Mouse (Mus musculus) neural tube, embryonic 13.5 days (tissue): ENCODE results near the gene Fam160a1. TPM values are rescaled to one million over a fixed set of nuclear protein-coding genes. Genes with fewer than 3 reads are reported as not detected.

Experiments
- ATAC-seq: fragments of 200-750 bp; cut with Nextera tagmentation; 2 replicates; pipeline ENCODE4 v1.8.0; 2017; ENCODE audit warnings: low read depth, mild to moderate bottlenecking, moderate TSS enrichment, moderate library complexity
- H3K27ac ChIP-seq: fragments of 300-500 bp; sonication (generic); replicated peaks from 2 replicates; pipeline ENCODE4 v1.5.1; 2015; ENCODE audit warnings: moderate library complexity, mild to moderate bottlenecking, inconsistent platforms
- H3K27me3 ChIP-seq: fragments of 300-500 bp; sonication (generic); 2 replicates; pipeline ENCODE4 v1.6.1; 2015; ENCODE audit warnings: mild to moderate bottlenecking, inconsistent platforms
- H3K36me3 ChIP-seq: fragments of 300-500 bp; sonication (generic); 2 replicates; pipeline ENCODE4 v1.6.1; 2015; ENCODE audit warnings: mild to moderate bottlenecking, inconsistent platforms
- H3K4me1 ChIP-seq: fragments of 300-500 bp; sonication (generic); replicated peaks from 2 replicates; pipeline ENCODE4 v1.6.1; 2015; ENCODE audit warnings: inconsistent platforms
- H3K4me2 ChIP-seq: fragments of 300-500 bp; sonication (generic); 2 replicates; pipeline ENCODE4 v1.6.1; 2015; ENCODE audit warnings: inconsistent platforms, mild to moderate bottlenecking, moderate library complexity
- H3K4me3 ChIP-seq: fragments of 300-500 bp; sonication (generic); 2 replicates; pipeline ENCODE4 v1.5.1; 2015; ENCODE audit warnings: mild to moderate bottlenecking, inconsistent platforms
- H3K9ac ChIP-seq: fragments of 300-500 bp; sonication (generic); 2 replicates; pipeline ENCODE4 v1.6.1; 2015; ENCODE audit warnings: moderate library complexity, mild to moderate bottlenecking, inconsistent platforms
- H3K9me3 ChIP-seq: fragments of 300-500 bp; sonication (generic); 2 replicates; pipeline ENCODE4 v1.6.1; 2016; ENCODE audit warnings: inconsistent platforms
- WGBS: fragments of 180-500 bp; shearing (Covaris S2); methylation state at CpG from one replicate; pipeline ENCODE4 v1.1.7; 2015; 5-methylcytosine and 5-hydroxymethylcytosine counted together
- polyA plus RNA-seq: library from polyadenylated mRNA; unstranded; fragments of >200 nt; fragmentation: Nextera tagmentation; extraction: Ambion mirVana; gene quantifications from 2 replicates; pipeline ENCODE4 v1.2.1, GENCODE M21; 2015

Fam160a1 gene
- polyA plus RNA-seq, 1 experiment from 2014 or later, result 0.21 TPM

DNA sequence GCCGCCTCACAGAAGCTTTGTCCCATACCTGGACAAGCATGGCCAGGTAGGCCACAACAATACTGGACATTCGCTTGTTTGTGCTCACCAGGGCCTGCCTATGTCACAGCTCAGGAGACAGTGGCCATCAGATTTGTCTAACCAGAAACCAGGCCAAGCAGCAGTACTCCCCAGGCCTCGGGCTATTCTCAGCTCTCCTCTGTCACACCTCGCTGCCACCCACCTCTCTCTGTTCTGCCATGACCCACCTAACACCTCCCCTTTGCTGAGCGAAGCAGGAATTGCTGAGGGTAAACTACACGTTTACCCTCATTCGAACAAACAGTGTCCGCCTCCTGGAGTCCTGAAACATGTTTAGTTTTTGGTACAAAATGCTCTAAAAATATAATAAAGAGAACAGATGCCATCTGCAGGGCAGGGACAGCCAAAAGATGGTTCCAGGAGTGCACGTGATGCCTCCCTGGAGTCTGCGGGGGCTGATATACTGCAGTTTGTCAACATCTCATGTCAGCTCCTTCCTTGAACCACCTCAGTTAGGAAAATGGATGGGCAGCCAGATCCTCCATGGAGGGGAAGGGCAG, 152.4 kb downstream of the Fam160a1 start:
- WGBS, result 83% methylated on average over 10 of the region's 10 CpGs
- no peak for ATAC-seq

DNA sequence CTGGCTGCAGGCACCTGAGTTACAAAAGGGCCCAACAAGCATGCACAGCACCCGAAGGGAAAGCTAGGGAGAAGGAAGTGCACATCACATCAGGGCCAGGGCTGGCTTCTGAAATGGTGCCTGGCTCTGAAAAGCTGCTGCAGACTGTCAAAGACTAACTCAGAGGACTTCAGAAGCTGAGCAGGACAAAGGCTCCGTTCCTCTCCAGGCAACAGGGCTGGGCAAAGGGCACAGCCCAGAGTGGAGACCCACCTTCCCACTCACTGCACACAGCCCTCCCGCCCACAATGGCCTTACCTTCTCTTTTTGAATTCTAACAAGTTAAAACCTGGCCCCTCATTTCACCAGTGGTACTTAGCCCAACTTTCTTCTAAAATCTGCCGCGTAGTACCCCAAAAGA, 153.3 kb downstream of the Fam160a1 start:
- H3K27ac ChIP-seq, result no peak overlapping the region

More for the DNA sequence above, 152.4 kb downstream of the Fam160a1 start:
- H3K9ac ChIP-seq, result no peak overlapping the region
- H3K4me3 ChIP-seq, result no peak overlapping the region
- H3K36me3 ChIP-seq, result no peaks in the 10 kb centered on the region
- no peaks in the 10 kb centered on the region for H3K9me3 ChIP-seq
- no peaks in the 10 kb centered on the region for H3K27me3 ChIP-seq
- H3K4me1 ChIP-seq, result peaks cover 8% of the 10 kb centered on the region
- no peak overlapping the region for H3K27ac ChIP-seq
- H3K4me2 ChIP-seq, result no peak overlapping the region

DNA sequence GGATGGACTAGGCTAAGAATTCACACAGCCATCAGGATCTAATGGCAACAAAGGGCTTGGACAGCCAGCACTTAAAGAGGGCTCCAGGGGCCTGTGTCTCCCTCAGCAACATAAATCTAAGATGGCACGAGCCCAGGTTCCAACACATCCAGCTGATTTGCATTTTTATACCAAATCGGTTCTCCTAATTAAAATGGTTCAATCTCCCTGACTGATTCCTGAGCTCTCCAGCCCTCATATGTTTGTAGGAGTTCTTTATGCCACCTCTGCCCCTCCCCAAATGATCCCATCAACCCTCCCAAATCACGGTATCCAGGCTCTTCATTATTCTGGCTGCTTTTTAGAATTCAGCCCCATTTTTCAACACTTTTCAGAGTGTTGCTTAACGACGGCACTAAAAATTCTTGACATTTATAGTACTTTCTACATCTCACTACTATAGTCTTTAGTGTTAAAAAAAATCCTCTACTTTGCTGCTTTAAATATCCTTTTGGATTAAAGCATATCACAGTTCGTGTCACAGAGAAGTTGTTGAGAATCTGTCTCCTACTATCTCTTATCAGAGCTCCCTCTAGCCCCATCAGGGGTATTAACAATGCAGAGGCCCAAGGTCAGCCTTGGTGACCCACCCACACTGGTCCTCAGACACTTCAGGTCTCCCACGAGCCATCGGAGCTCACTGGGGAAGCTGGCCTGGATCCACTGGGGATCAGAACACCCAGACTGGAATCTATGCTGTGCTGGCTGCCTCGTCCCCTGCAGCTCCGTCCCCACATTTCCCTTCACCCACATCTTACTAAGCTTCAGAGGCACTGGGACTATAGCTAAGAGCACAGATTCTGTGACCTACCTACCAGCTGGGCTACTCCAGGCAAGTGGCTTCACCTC, 154.9 kb downstream of the Fam160a1 start:
- 57% methylated on average over 10 of the region's 10 CpGs for WGBS
- H3K27ac ChIP-seq, result peak overlapping the region; percentile 49; the same call in 1 of the 2 replicates
- H3K4me1 ChIP-seq, result peaks cover 8% of the 10 kb centered on the region
- ATAC-seq, result no peak; the same call in 1 of the 2 replicates
- H3K27me3 ChIP-seq, result no peaks in the 10 kb centered on the region
- no peaks in the 10 kb centered on the region for H3K9me3 ChIP-seq
- H3K36me3 ChIP-seq, result no peaks in the 10 kb centered on the region
- H3K4me2 ChIP-seq, result no peak overlapping the region
- no peak overlapping the region for H3K9ac ChIP-seq
- H3K4me3 ChIP-seq, result no peak overlapping the region

More for the DNA sequence above, 153.3 kb downstream of the Fam160a1 start:
- Histone ChIP-seq H3K36me3 (no peaks in the 10 kb centered on the region), H3K4me1 (peaks cover 8% of the 10 kb centered on the region), H3K9ac (no peak overlapping the region), H3K27me3 (no peaks in the 10 kb centered on the region), H3K4me2 (no peak overlapping the region), H3K4me3 (no peak overlapping the region), H3K9me3 (no peaks in the 10 kb centered on the region)
- WGBS, result 79% methylated on average over 5 of the region's 5 CpGs
- no peak for ATAC-seq

DNA sequence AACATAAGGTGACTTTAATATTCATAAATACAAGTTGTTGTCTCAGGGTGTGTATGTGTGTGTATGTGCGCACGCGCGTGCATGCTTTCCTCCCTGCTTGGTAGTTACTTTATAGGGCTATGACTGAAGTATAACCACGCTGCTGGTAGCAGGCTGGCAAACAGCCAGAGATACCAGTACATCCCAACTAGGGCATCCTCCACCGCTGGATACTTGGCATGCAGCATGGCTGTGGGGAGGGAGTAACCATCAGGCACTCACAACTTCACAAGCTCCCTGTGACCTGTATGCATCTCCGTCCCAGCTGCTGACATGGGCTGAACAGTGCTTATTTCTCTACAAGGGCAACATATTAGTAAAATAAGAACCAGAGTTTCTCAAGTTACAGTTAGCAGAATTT, 157.4 kb downstream of the Fam160a1 start:
- H3K27me3 ChIP-seq, result no peaks in the 10 kb centered on the region
- peaks cover 5% of the 10 kb centered on the region; the same call in 1 of the 2 replicates for H3K36me3 ChIP-seq
- H3K4me1 ChIP-seq, result peaks cover 8% of the 10 kb centered on the region
- H3K9me3 ChIP-seq, result no peaks in the 10 kb centered on the region
- no peak overlapping the region for H3K9ac ChIP-seq
- H3K4me2 ChIP-seq, result no peak overlapping the region
- 89% methylated on average over 7 of the region's 7 CpGs for WGBS
- H3K27ac ChIP-seq, result no peak overlapping the region
- ATAC-seq, result no peak
- H3K4me3 ChIP-seq, result no peak overlapping the region

DNA sequence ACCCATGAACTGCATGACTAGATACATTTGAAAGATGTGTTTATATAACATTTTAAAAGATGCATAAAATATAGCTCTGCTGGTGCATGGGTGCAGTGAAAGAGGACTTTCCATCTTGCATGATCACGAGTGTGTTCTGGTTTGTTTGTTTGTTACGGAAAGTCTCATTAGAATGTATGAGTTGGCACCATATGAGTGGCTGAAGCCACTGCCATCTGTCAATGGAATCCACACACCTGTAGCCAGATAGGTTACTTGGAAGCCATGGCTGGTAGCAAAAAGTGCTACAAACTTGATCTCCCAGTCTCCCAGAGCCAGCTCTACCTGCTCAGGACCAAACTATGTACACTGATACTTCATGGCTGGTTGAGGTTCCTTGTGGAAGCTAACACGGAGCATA, 161.6 kb downstream of the Fam160a1 start:
- Histone ChIP-seq H3K27ac (no peak overlapping the region), H3K27me3 (no peaks in the 10 kb centered on the region), H3K36me3 (peaks cover 13% of the 10 kb centered on the region; the same call in 1 of the 2 replicates), H3K4me1 (peaks cover 7% of the 10 kb centered on the region), H3K9me3 (no peaks in the 10 kb centered on the region), H3K9ac (no peak overlapping the region), H3K4me2 (no peak overlapping the region), H3K4me3 (no peak overlapping the region)
- ATAC-seq, result no peak
- WGBS, result 96% methylated on average over 3 of the region's 3 CpGs

DNA sequence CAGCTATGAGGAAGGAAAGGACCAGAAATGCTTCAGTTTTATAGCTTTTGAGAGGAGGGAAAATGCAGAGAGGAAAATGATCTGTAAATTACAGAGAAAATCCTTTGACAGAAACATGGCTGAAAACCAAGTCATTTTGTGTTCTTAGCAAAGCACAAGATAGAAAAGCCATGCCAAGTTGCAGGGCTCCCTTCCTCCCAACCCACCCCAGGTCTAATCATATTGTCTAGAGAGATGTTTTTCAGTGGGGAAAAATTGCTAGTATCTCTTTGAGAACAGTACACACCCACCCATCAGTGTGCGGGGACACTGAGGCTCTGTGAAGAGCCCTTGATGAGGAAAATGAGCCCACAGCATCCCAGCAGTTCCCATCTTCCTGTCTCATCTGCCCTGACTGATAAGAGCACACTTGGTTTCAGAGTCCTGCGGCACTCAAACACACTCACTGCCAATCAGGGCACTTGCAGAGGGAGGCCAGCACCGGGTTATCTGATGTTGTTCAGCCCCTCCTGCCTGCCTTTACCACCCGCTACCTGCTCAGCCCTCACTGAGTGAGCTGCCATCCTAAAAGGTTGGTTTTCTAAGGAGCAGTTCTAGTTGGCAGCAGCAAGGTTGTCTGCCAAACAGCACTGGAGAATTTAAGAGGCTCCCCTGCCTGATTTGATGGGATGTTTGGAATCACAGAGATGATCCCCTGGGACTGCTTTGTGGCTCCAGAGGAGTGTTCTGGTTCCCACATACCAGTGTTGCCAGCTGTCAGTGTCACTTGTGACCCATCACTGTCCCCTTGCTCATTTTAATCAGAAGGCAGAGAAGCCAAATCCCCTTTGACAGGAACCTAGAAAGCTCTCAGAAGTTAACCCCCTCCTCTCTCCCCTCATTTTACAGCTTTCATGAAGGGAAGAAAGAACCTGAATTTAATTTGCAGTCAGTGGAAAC, 164.1 kb downstream of the Fam160a1 start:
- Histone ChIP-seq H3K27me3 (no peaks in the 10 kb centered on the region), H3K27ac (0 out of 2 replicates have a peak overlapping the region, but pooled peaks have one; percentile 38), H3K4me1 (peaks cover 7% of the 10 kb centered on the region), H3K9ac (no peak overlapping the region), H3K4me2 (no peak overlapping the region), H3K36me3 (peaks cover 13% of the 10 kb centered on the region; the same call in 1 of the 2 replicates), H3K9me3 (no peaks in the 10 kb centered on the region), H3K4me3 (no peak overlapping the region)
- 81% methylated on average over 4 of the region's 4 CpGs for WGBS
- ATAC-seq, result 0 out of 2 replicates have a peak, but pooled peaks have one; percentile 40

DNA sequence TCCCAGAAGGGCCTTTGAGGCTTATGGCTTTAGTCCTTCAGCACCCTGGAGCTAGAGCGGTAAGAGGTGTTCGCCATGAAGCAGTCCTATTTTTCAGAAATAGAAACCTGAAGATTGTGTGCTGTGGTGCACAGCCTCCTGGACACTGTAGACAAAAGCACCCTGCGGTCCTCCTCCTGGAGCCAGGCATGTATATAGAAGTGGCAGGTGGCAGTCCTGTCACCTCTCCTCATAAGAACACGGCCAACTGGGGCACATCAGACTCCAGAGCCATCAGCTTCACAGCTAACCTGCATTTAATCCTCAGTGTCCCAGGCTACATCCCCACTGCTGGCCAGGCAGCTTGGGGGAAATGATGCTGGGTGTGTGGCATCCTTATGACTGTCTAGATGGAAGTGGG, 167.9 kb downstream of the Fam160a1 start:
- H3K36me3 ChIP-seq, result peaks cover 5% of the 10 kb centered on the region; the same call in 1 of the 2 replicates
- H3K4me1 ChIP-seq, result peaks cover 7% of the 10 kb centered on the region
- ATAC-seq, result no peak
- H3K4me2 ChIP-seq, result no peak overlapping the region
- H3K9me3 ChIP-seq, result no peaks in the 10 kb centered on the region
- H3K27me3 ChIP-seq, result no peaks in the 10 kb centered on the region
- H3K9ac ChIP-seq, result no peak overlapping the region
- WGBS, result 93% methylated on average over 4 of the region's 4 CpGs
- H3K4me3 ChIP-seq, result no peak overlapping the region
- no peak overlapping the region for H3K27ac ChIP-seq

DNA sequence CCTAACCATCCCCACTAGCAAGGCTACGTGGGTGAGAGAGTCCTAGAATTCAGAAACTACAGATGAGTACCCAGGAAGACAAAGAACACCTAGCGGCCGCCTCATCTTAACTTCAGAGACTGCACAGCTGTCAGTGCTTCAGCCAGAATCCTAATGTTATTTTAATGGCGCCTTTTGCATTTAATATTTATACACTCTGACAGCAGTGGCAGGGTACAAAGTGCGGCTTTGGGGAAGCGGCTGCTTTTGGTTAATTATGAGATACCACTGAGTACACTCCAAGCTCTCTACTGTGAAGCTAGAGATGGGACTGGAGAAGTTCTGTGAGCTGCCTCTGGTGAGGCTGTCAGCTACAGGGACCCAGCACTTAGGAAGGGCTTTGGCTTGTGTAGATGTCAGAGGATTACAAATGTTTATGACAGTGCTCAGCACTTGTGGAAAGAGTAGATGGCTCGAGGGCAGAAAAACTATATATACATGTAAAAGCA, 171.5 kb downstream of the Fam160a1 start:
- H3K9me3 ChIP-seq, result no peaks in the 10 kb centered on the region
- H3K27me3 ChIP-seq, result no peaks in the 10 kb centered on the region
- WGBS, result 80% methylated on average over 7 of the region's 7 CpGs
- H3K4me1 ChIP-seq, result no peaks in the 10 kb centered on the region
- no peak overlapping the region for H3K4me2 ChIP-seq
- H3K4me3 ChIP-seq, result no peak overlapping the region
- no peaks in the 10 kb centered on the region for H3K36me3 ChIP-seq
- no peak for ATAC-seq
- H3K27ac ChIP-seq, result no peak overlapping the region
- no peak overlapping the region for H3K9ac ChIP-seq

DNA sequence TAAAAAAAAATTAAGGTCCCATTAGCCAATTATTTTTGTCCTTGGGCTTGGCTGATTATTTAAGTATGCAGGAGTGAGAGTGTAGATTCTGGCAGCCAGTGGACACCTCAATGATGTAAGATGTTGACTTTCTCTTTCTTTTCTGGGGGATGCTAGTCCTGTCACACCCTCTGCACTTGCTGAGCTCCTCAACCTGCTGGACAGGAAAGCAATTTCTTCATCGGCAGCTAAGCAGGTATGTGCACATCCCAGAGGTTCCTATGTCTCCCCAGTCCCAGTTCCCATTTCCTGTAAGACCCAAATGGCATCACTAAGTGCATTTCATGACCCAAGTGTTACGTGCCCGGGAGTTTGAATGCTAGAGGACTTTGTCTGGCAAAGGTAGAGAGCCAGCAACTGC, 172.3 kb downstream of the Fam160a1 start:
- no peak overlapping the region for H3K27ac ChIP-seq
- no peak for ATAC-seq
- H3K9ac ChIP-seq, result no peak overlapping the region
- no peaks in the 10 kb centered on the region for H3K27me3 ChIP-seq
- no peaks in the 10 kb centered on the region for H3K4me1 ChIP-seq
- H3K36me3 ChIP-seq, result no peaks in the 10 kb centered on the region
- H3K4me2 ChIP-seq, result no peak overlapping the region
- H3K4me3 ChIP-seq, result no peak overlapping the region
- WGBS, result 93% methylated on average over 3 of the region's 3 CpGs
- H3K9me3 ChIP-seq, result no peaks in the 10 kb centered on the region

DNA sequence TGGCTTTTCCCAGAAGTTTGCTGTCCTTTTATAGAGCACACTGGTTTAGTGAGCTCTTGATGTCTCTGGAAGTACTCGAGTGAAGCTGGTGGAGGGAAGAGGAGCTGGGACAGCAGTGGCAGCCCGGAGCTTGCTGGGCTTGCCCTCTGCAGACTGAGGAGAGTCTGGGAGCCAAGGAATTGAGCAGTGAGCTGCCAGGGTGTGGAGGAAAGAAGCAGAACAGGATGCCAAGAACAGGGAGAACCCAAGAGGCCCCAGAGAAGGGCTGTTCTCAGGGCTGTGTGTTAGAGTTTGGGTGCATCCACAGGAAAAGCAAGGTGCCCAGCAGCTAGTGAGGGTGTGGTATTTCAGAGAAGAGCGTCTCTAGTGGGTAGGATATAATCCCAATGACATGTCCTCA, 175.3 kb downstream of the Fam160a1 start:
- no peak overlapping the region for H3K4me2 ChIP-seq
- no peak overlapping the region for H3K4me3 ChIP-seq
- no peaks in the 10 kb centered on the region for H3K27me3 ChIP-seq
- H3K27ac ChIP-seq, result no peak overlapping the region
- no peaks in the 10 kb centered on the region for H3K36me3 ChIP-seq
- WGBS, result 92% methylated on average over 3 of the region's 3 CpGs
- H3K9ac ChIP-seq, result no peak overlapping the region
- no peaks in the 10 kb centered on the region for H3K4me1 ChIP-seq
- no peak for ATAC-seq
- H3K9me3 ChIP-seq, result no peaks in the 10 kb centered on the region

DNA sequence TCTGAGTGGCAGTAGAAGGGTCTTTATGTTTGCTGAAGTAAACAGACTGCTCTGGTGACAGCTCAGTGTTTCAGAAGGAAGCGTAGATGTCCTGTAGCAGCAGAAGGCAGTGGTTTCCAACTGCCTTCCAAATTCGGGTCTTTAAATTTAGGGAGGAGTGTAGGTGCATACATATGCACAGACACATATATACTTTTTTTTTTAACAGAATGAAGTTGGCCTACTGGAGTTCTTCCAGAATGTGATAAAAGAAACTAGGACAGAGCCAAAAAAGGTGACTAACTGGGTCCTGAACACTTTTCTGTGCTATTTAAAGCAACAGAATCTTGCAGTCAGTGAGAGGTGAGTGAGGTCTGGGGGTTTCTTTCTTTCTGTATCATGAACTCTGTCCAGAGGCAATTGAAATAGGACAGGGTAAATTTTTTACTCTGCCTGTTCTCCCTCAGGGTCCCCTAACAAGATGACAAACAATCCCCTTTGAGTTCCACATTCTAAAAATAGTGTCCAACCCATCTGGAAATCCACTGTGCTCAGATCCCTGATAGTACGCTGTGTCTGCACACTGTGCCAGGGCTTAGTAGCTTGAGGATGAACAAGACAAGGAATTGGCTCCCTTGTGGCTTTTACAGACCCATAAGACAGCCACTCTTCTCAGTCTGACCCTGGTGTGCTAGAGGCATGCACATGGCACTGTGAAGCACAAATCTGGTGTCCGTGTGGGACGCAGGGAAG, 180.2 kb downstream of the Fam160a1 start:
- 89% methylated on average over 5 of the region's 5 CpGs for WGBS

More for the DNA sequence above, 180.2 kb downstream of the Fam160a1 start:
- H3K4me3 ChIP-seq, result no peak overlapping the region
- ATAC-seq, result no peak
- no peaks in the 10 kb centered on the region for H3K4me1 ChIP-seq
- H3K27ac ChIP-seq, result no peak overlapping the region
- H3K9me3 ChIP-seq, result no peaks in the 10 kb centered on the region
- H3K36me3 ChIP-seq, result no peaks in the 10 kb centered on the region
- H3K9ac ChIP-seq, result no peak overlapping the region
- H3K27me3 ChIP-seq, result no peaks in the 10 kb centered on the region
- H3K4me2 ChIP-seq, result no peak overlapping the region
